Mouse (Mus musculus) hindbrain, postnatal 0 days (tissue): ENCODE data around the gene Casq2. TPM values are rescaled to one million over a fixed set of nuclear protein-coding genes. Genes with fewer than 3 reads are reported as not detected.

Source experiments
- ATAC-seq: fragments of 200-750 bp; cut with Nextera tagmentation; 2 replicates; pipeline ENCODE4 v1.8.0; 2017; ENCODE audit warnings: mild to moderate bottlenecking, moderate TSS enrichment, moderate library complexity
- DNase-seq: peaks from one replicate; pipeline ENCODE4 v3.0.0-alpha.2; 2015; ENCODE audit warnings: low spot score
- H3K27ac ChIP-seq: fragments of 300-500 bp; sonication (generic); 2 replicates; pipeline ENCODE4 v1.5.1; 2014; ENCODE audit warnings: mild to moderate bottlenecking
- H3K27me3 ChIP-seq: fragments of 300-500 bp; sonication (generic); 2 replicates; pipeline ENCODE4 v1.6.1; 2014; ENCODE audit warnings: low read length, mixed read lengths; ENCODE audit not compliant: insufficient read depth
- H3K36me3 ChIP-seq: fragments of 300-500 bp; sonication (generic); 2 replicates; pipeline ENCODE4 v1.6.1; 2014; ENCODE audit warnings: low read length, mixed read lengths; ENCODE audit not compliant: insufficient read depth
- H3K4me1 ChIP-seq: fragments of 300-500 bp; sonication (generic); 2 replicates; pipeline ENCODE4 v1.6.1; 2014; ENCODE audit warnings: antibody characterized with exemption, low read length, mixed read lengths; ENCODE audit not compliant: insufficient read depth
- H3K4me2 ChIP-seq: fragments of 300-500 bp; sonication (generic); 2 replicates; pipeline ENCODE4 v1.6.1; 2014; ENCODE audit warnings: low read depth, mild to moderate bottlenecking, low read length, moderate library complexity, mixed read lengths
- H3K4me3 ChIP-seq: fragments of 300-500 bp; sonication (generic); 2 replicates; pipeline ENCODE4 v1.5.1; 2014; ENCODE audit warnings: low read length
- H3K9ac ChIP-seq: fragments of 300-500 bp; sonication (generic); replicated peaks from 2 replicates; pipeline ENCODE4 v1.6.1; 2014; ENCODE audit warnings: mild to moderate bottlenecking, low read length, moderate library complexity, mixed read lengths
- H3K9me3 ChIP-seq: fragments of 300-500 bp; sonication (generic); 2 replicates; pipeline ENCODE4 v1.6.1; 2016; ENCODE audit warnings: low read length, mixed read lengths
- CTCF ChIP-seq: IDR thresholded peaks from 2 replicates; pipeline ENCODE4 v1.5.1; 2016; ENCODE audit warnings: antibody characterized with exemption, control low read depth, low read depth
- WGBS: fragments of 180-500 bp; shearing (Covaris S2); extraction: QIAGEN DNeasy Blood & Tissue Kit; methylation state at CpG from one replicate; pipeline ENCODE4 v1.1.7; 2014; 5-methylcytosine and 5-hydroxymethylcytosine counted together
- polyA plus RNA-seq: library from polyadenylated mRNA; unstranded; fragments of >200 nt; fragmentation: Nextera tagmentation; extraction: Ambion mirVana; gene quantifications from 2 replicates; pipeline ENCODE4 v1.2.1, GENCODE M21; 2015
- total RNA-seq: library from RNA; depleted of rRNA; stranded (reverse); fragments of >200 nt; gene quantifications from 2 replicates; pipeline ENCODE4 v1.2.3, GENCODE M21; 2014

Gene Casq2
- total and polyA plus RNA-seq, 2 experiments from 2014 or later: 0.56 to 1.4 TPM

- Histone ChIP-seq H3K27ac (no peak overlapping the region), H3K9me3 (no peaks in the 10 kb centered on the region), H3K36me3 (no peaks in the 10 kb centered on the region), H3K27me3 (no peaks in the 10 kb centered on the region), H3K4me2 (no peak overlapping the region), H3K4me1 (no peaks in the 10 kb centered on the region), H3K4me3 (no peak overlapping the region), H3K9ac (no peak overlapping the region)
- 60% methylated on average over 2 of the region's 2 CpGs for WGBS
- ATAC-seq (no peak), DNase-seq (no peak)
- no peak for TF ChIP-seq CTCF
These were observed 55.2 kb downstream of the Casq2 start for GRCm38 (mm10) chr3:102141451-102141850.

DNA sequence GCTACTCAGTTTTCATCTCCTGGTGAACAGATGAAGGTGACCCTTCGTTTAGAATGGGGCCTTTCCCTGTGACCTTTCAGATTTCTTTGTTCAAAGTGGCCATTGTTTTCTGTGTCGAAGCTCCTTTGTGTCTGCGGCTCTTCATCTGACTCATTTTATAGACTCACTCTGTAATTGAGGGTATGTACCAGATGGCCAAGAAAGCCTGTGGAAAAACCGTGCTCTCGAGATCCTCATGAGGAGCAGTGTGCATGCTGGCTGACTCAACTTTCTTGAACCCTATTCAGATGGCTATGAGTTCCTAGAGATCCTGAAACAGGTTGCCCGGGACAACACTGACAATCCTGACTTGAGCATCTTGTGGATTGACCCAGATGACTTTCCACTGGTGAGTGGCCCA, 55.7 kb downstream of the Casq2 start:
- no peak overlapping the region for H3K9ac ChIP-seq
- no peak overlapping the region for H3K4me3 ChIP-seq
- no peaks in the 10 kb centered on the region for H3K27me3 ChIP-seq
- no peaks in the 10 kb centered on the region for H3K9me3 ChIP-seq
- 0 out of 2 replicates have a peak, but pooled peaks cover 4% of the 10 kb centered on the region for H3K4me1 ChIP-seq
- H3K4me2 ChIP-seq: no peak overlapping the region
- H3K27ac ChIP-seq: no peak overlapping the region
- no peaks in the 10 kb centered on the region for H3K36me3 ChIP-seq
- TF ChIP-seq CTCF: no peak
- WGBS: 34% methylated on average over 6 of the region's 6 CpGs
- ATAC-seq: no peak
- DNase-seq: no peak

DNA sequence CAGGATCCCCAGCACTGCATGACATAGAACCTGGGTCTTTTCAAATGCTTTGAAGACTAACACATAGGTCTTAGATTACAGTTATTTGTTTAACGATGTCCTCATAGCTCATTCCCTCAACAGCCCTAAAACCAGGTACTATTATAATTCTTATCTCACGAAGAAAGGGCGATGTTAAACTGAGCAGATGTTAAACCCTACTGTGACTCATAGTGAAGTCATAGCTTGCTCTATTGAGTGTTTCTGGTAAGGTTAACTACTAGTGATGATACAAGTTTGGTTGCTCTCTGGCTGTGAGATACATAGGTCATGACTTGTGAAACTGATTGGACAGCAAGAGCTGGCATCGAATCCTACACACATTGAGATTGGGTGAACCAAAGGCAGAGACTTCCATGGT, 56.7 kb downstream of the Casq2 start:
- no peak for ATAC-seq
- TF ChIP-seq CTCF: no peak
- WGBS: 94% methylated on average over 4 of the region's 4 CpGs

DNA sequence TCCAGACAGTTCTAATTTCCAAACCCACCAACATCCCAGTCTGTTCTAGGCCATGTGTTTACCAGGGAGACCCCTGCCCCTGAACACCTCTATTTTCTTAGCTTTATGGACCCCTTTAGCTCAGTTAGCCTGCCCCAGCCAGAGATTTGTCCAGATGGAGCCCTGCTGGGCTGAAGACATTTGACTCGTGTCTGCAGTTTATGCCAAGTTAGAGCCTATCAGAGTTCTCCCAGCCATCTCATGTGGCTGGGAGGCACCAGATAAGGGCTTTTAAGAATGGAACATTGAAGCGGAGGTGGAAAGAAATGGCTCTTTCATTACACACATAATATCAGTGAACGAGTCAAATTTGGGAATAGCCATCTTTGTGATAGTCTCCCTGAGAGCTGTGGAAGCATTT, 57.3 kb downstream of the Casq2 start:
- Histone ChIP-seq H3K9ac (no peak overlapping the region), H3K27ac (no peak overlapping the region), H3K4me1 (0 out of 2 replicates have a peak, but pooled peaks cover 4% of the 10 kb centered on the region), H3K27me3 (no peaks in the 10 kb centered on the region), H3K4me2 (no peak overlapping the region), H3K4me3 (no peak overlapping the region), H3K36me3 (no peaks in the 10 kb centered on the region), H3K9me3 (no peaks in the 10 kb centered on the region)
- DNase-seq: no peak
- WGBS: 82% methylated on average over 3 of the region's 3 CpGs
- no peak for ATAC-seq
- no peak for TF ChIP-seq CTCF

More for the DNA sequence above, 56.7 kb downstream of the Casq2 start:
- H3K36me3 ChIP-seq: no peaks in the 10 kb centered on the region
- 0 out of 2 replicates have a peak, but pooled peaks cover 4% of the 10 kb centered on the region for H3K4me1 ChIP-seq
- no peaks in the 10 kb centered on the region for H3K27me3 ChIP-seq
- no peak overlapping the region for H3K27ac ChIP-seq
- H3K9ac ChIP-seq: no peak overlapping the region
- no peak overlapping the region for H3K4me2 ChIP-seq
- DNase-seq: no peak
- H3K4me3 ChIP-seq: no peak overlapping the region
- no peaks in the 10 kb centered on the region for H3K9me3 ChIP-seq

GRCm38 (mm10) chr3:102144401-102144800, 58.2 kb downstream of the Casq2 start:
- Histone ChIP-seq H3K9me3 (no peaks in the 10 kb centered on the region), H3K4me1 (0 out of 2 replicates have a peak, but pooled peaks cover 4% of the 10 kb centered on the region), H3K9ac (no peak overlapping the region), H3K36me3 (no peaks in the 10 kb centered on the region), H3K27ac (no peak overlapping the region), H3K27me3 (no peaks in the 10 kb centered on the region), H3K4me3 (no peak overlapping the region), H3K4me2 (no peak overlapping the region)
- no peak for ATAC-seq
- WGBS: 95% methylated on average over 4 of the region's 4 CpGs
- DNase-seq: no peak
- TF ChIP-seq CTCF: no peak

- ATAC-seq (no peak), DNase-seq (no peak)
- H3K36me3 ChIP-seq: no peaks in the 10 kb centered on the region
- no peak overlapping the region for H3K9ac ChIP-seq
- 0 out of 2 replicates have a peak, but pooled peaks cover 4% of the 10 kb centered on the region for H3K4me1 ChIP-seq
- no peak for TF ChIP-seq CTCF
- WGBS: 29% methylated on average over 6 of the region's 6 CpGs
- no peak overlapping the region for H3K27ac ChIP-seq
- H3K4me3 ChIP-seq: no peak overlapping the region
- H3K9me3 ChIP-seq: no peaks in the 10 kb centered on the region
- H3K27me3 ChIP-seq: no peaks in the 10 kb centered on the region
- H3K4me2 ChIP-seq: no peak overlapping the region
These were observed 59.6 kb downstream of the Casq2 start for GRCm38 (mm10) chr3:102145645-102146386.

DNA sequence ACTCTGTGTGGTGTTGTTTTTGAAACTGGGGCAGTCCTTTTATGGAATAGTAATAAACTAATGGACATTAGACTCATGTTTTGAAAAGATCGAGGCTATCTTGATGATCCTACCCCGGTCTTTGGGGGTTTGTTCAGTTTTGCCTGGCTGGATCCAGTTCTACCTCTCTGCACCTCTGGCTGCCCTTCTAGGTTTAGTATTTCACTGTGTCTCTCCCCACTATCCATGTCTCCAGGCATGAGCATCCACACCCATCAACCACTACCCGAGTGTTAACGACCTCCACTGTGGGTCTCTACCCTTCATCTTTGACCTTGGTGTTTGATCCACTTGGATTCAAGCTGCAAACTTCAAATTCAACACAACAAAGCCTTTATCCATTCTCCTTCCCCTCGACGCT, 60.2 kb downstream of the Casq2 start:
- H3K4me3 ChIP-seq: no peak overlapping the region
- H3K9me3 ChIP-seq: no peaks in the 10 kb centered on the region
- H3K4me1 ChIP-seq: 0 out of 2 replicates have a peak, but pooled peaks cover 4% of the 10 kb centered on the region
- no peaks in the 10 kb centered on the region for H3K27me3 ChIP-seq
- TF ChIP-seq CTCF: no peak
- no peak overlapping the region for H3K9ac ChIP-seq
- no peak for DNase-seq
- no peak overlapping the region for H3K27ac ChIP-seq
- no peaks in the 10 kb centered on the region for H3K36me3 ChIP-seq
- ATAC-seq: no peak
- WGBS: 69% methylated on average over 6 of the region's 6 CpGs
- H3K4me2 ChIP-seq: no peak overlapping the region
